Comparison of ENCODE assay signal across 8 mouse cellular contexts in genomic region chr9:59691635-59692094, GRCm38 (mm10). TPM values are rescaled to one million over a fixed set of nuclear protein-coding genes. Genes with fewer than 3 reads are reported as not detected.
DNase-seq lines count a peak whose midpoint lies in the region; ATAC-seq and TF ChIP-seq lines count a peak whose summit lies in the region.

No protein-coding gene starts in this region.

- peak overlapping the region; percentile 32 for H3K4me3 ChIP-seq in intestine, embryonic 15.5 days (replicated peaks)

- in situ Hi-C loops in Patski (cut with MboI; ENCODE audit: low pct_unique_long_range_greater_than_20kb), result no loop called here

- ATAC-seq in Patski, result peak; percentile 68
- ATAC-seq in common myeloid progenitor, adult 5-6 weeks (replicated peaks; ENCODE audit: low read depth, poor library complexity, severe bottlenecking), result peak; percentile 53
- ATAC-seq in intestine, embryonic 15.5 days, result peak; percentile 87
- peak; percentile 75 for ATAC-seq in megakaryocyte progenitor cell, adult 5-6 weeks (replicated peaks; ENCODE audit: poor library complexity)

- CTCF ChIA-PET in Patski (lab: Charles Lee), result no interaction called here

- peak overlapping the region; percentile 75 for H3K4me2 ChIP-seq in intestine, embryonic 15.5 days (replicated peaks)

- H3K27me3 ChIP-seq in Patski, result no peaks in the 10 kb centered on the region
- H3K27me3 ChIP-seq in intestine, embryonic 15.5 days (replicated peaks), result no peaks in the 10 kb centered on the region

- peak overlapping the region; percentile 64 for H3K27ac ChIP-seq in intestine, embryonic 15.5 days

- H3K4me1 ChIP-seq in intestine, embryonic 15.5 days (replicated peaks), result peaks cover 28% of the 10 kb centered on the region

- H3K9me3 ChIP-seq in intestine, embryonic 15.5 days, result no peaks in the 10 kb centered on the region

- WGBS in intestine, embryonic 15.5 days, result 6% methylated on average over 23 of the region's 23 CpGs

- no peak for TF ChIP-seq CTCF in Patski (IDR thresholded peaks at IDR 0.05)

- H3K9ac ChIP-seq in intestine, embryonic 15.5 days, result peak overlapping the region; percentile 36; the same call in 1 of the 2 replicates

- no peaks in the 10 kb centered on the region for H3K36me3 ChIP-seq in intestine, embryonic 15.5 days

- peak; percentile 60 for DNase-seq in Patski (ENCODE audit: low read depth, low spot score)
- DNase-seq in gastrocnemius, postnatal 25 days, result peak; percentile 80
- peak; percentile 75 to 88 for DNase-seq in left cerebral cortex, adult 8-10 months (ENCODE audit: low spot score in 2 of 2)
- DNase-seq in right cerebral cortex, postnatal 36 days (ENCODE audit: low spot score in 2 of 2), result peak; percentile 83 to 84
- DNase-seq in thymus, postnatal 10 days (ENCODE audit: low spot score in 2 of 2), result no peak

- POLR2A ChIA-PET in Patski (lab: Charles Lee), result interaction anchor here (0.5 to 1.1 kb wide), 3 partner anchors 34 to 278 kb away, joined by 3 read pairs; no protein-coding TSS in a partner anchor

RNA-seq across cellular contexts. Expression of gene Gramd2, which starts 11.7 kb away (rescaled TPM):
- polyA plus RNA-seq in Patski (2021), result 3.5 TPM
- total RNA-seq in common myeloid progenitor, adult 5-6 weeks (2017), result not detected in 2 replicates
- total RNA-seq in gastrocnemius, postnatal 25 days (2021), result under 1 TPM in 1 of 2 experiments, not detected in 1; 0.27 TPM
- 1.0 and 1.6 TPM in 2 replicates for polyA plus RNA-seq in intestine, embryonic 15.5 days (2015; fragmentation: Nextera tagmentation; extraction: Ambion mirVana)
- 10 to 100 TPM in 3 of 4 experiments, 1 to 10 TPM in 1; 8.1 to 14.0 (median 10.7) TPM for total RNA-seq in left cerebral cortex, adult 8-10 months (2022)
- 0.02 TPM in 1 of 2 replicates, not detected in the other for total RNA-seq in megakaryocyte progenitor cell, adult 5-6 weeks (2015)
- 0.14 TPM in 1 of 2 replicates, not detected in the other for total RNA-seq in megakaryocyte progenitor cell, adult 5-6 weeks (2017)

RNA-seq across cellular contexts. Expression of gene Pkm, which starts 35.5 kb away (rescaled TPM):
- 2,279 TPM for polyA plus RNA-seq in Patski (2021)
- total RNA-seq in common myeloid progenitor, adult 5-6 weeks (2017), result 418 and 473 TPM in 2 replicates
- total RNA-seq in gastrocnemius, postnatal 25 days (2021), result 1,000 to 10,000 TPM; 2,850 to 2,853 TPM
- 1,208 and 1,228 TPM in 2 replicates for polyA plus RNA-seq in intestine, embryonic 15.5 days (2015; fragmentation: Nextera tagmentation; extraction: Ambion mirVana)
- total RNA-seq in left cerebral cortex, adult 8-10 months (2022), result 1,000 to 10,000 TPM; 1,371 to 1,512 (median 1,415) TPM
- total RNA-seq in megakaryocyte progenitor cell, adult 5-6 weeks (2015), result 151 and 190 TPM in 2 replicates
- total RNA-seq in megakaryocyte progenitor cell, adult 5-6 weeks (2017), result 900 and 914 TPM in 2 replicates

RNA-seq across cellular contexts. Expression of gene Senp8, which starts 58.8 kb away (rescaled TPM):
- polyA plus RNA-seq in Patski (2021), result 11.5 TPM
- 4.3 and 7.4 TPM in 2 replicates for total RNA-seq in common myeloid progenitor, adult 5-6 weeks (2017)
- 1 to 10 TPM; 8.9 to 9.2 TPM for total RNA-seq in gastrocnemius, postnatal 25 days (2021)
- 11.2 and 12.0 TPM in 2 replicates for polyA plus RNA-seq in intestine, embryonic 15.5 days (2015; fragmentation: Nextera tagmentation; extraction: Ambion mirVana)
- total RNA-seq in left cerebral cortex, adult 8-10 months (2022), result 1 to 10 TPM; 7.7 to 9.4 (median 7.8) TPM
- 4.7 and 6.4 TPM in 2 replicates for total RNA-seq in megakaryocyte progenitor cell, adult 5-6 weeks (2015)
- 8.1 and 8.8 TPM in 2 replicates for total RNA-seq in megakaryocyte progenitor cell, adult 5-6 weeks (2017)

RNA-seq across cellular contexts. Expression of gene Myo9a, which starts 59.0 kb away (rescaled TPM):
- 38.7 TPM for polyA plus RNA-seq in Patski (2021)
- total RNA-seq in common myeloid progenitor, adult 5-6 weeks (2017), result 19.3 and 45.7 TPM in 2 replicates
- 1 to 10 TPM; 7.8 to 9.6 TPM for total RNA-seq in gastrocnemius, postnatal 25 days (2021)
- polyA plus RNA-seq in intestine, embryonic 15.5 days (2015; fragmentation: Nextera tagmentation; extraction: Ambion mirVana), result 9.5 and 14.0 TPM in 2 replicates
- 10 to 100 TPM; 66.3 to 92.0 (median 74.4) TPM for total RNA-seq in left cerebral cortex, adult 8-10 months (2022)
- total RNA-seq in megakaryocyte progenitor cell, adult 5-6 weeks (2015), result 8.5 and 14.4 TPM in 2 replicates
- 8.3 and 20.4 TPM in 2 replicates for total RNA-seq in megakaryocyte progenitor cell, adult 5-6 weeks (2017)

Comparison
In these comparisons a context has a peak if more than half of its experiments do, and no peak if none do; other contexts are left out.
1. DNase-seq: peak in Patski (single experiment), gastrocnemius, postnatal 25 days (single experiment), left cerebral cortex, adult 8-10 months (2 of 2) and right cerebral cortex, postnatal 36 days (2 of 2); none in thymus, postnatal 10 days (0 of 2).
2. Peak in every context shown above with its lines, with median percentiles within 50 percentile points of each other: ATAC-seq.